Mouse (Mus musculus): ENCODE measurements around the gene Taar7f. TPM values are rescaled to one million over a fixed set of nuclear protein-coding genes. Genes with fewer than 3 reads are reported as not detected.
"Not testable (repeated sequence)": the region's sequence is repeated elsewhere in the genome, so short reads cannot be mapped to it uniquely, and the experiment has no call there.

Gene Taar7f
- total and polyA plus RNA-seq, 3 experiments, result not detected

- no peak for DNase-seq
- Histone ChIP-seq H3K9ac (ENCODE audit: low read depth, low read length) (no peak overlapping the region), H3K79me2 (replicated peaks; ENCODE audit: control insufficient read depth, insufficient read depth, low read length) (no peaks in the 10 kb centered on the region), H3K4me3 (no peak overlapping the region), H3K27me3 (ENCODE audit: control insufficient read depth, insufficient read depth, low read length) (no peaks in the 10 kb centered on the region), H3K4me1 (ENCODE audit: control insufficient read depth, insufficient read depth, low read length) (no peaks in the 10 kb centered on the region), H3K36me3 (ENCODE audit: control insufficient read depth, insufficient read depth, low read length) (no peaks in the 10 kb centered on the region), H3K27ac (no peak overlapping the region)
- intact Hi-C loops (cut with DNase I), result no loop called here
- TF ChIP-seq POLR2A (IDR thresholded peaks at IDR 0.05; ENCODE audit: insufficient read depth, low read depth, low read length), result no peak
- no peak for TF ChIP-seq EP300 (IDR thresholded peaks at IDR 0.05; ENCODE audit: insufficient read depth, low read depth, low read length)
- TF ChIP-seq CTCF (IDR thresholded peaks at IDR 0.05), result no peak
These were observed 18.0 kb upstream of the Taar7f start for GRCm38 (mm10) chr10:24031347-24031746.

DNA sequence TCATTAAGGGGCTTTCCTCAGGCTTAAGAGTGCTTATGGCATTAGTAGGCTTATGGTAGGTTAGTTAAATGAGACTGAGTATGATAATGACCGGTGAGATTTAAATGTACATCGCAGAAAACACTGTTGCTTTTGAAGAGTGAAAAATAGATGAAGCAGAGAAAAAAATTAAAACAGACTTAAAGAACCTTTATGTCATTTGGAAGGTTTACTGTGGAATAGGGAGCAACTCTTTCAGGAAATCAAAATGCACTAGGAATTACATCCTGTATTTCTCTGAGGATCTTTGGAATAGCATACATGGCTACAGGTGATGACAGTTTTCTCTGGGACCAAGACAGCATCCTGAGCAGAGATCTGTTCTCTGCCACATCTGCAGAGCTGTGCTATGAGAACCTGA is 12.0 kb upstream of the Taar7f start, which contains the start of gene Taar7e:
Gene Taar7e, plus strand, starts transcription at position 301 of the 400 bp plus-strand sequence.
- Histone ChIP-seq H3K79me2 (replicated peaks; ENCODE audit: control insufficient read depth, insufficient read depth, low read length) (no peaks in the 10 kb centered on the region), H3K27me3 (ENCODE audit: control insufficient read depth, insufficient read depth, low read length) (no peaks in the 10 kb centered on the region), H3K4me1 (ENCODE audit: control insufficient read depth, insufficient read depth, low read length) (no peaks in the 10 kb centered on the region), H3K36me3 (ENCODE audit: control insufficient read depth, insufficient read depth, low read length) (no peaks in the 10 kb centered on the region), H3K9ac (ENCODE audit: low read depth, low read length) (no peak within 1 kb of the TSS), H3K27ac (no peak within 1 kb of the TSS), H3K4me3 (no peak within 1 kb of the TSS)
- no peak for DNase-seq
- intact Hi-C loops (cut with DNase I), result no loop called here
- no peak for TF ChIP-seq CTCF (IDR thresholded peaks at IDR 0.05)
- TF ChIP-seq EP300 (IDR thresholded peaks at IDR 0.05; ENCODE audit: insufficient read depth, low read depth, low read length), result no peak
- TF ChIP-seq POLR2A (IDR thresholded peaks at IDR 0.05; ENCODE audit: insufficient read depth, low read depth, low read length), result no peak
- WGBS, result 88% methylated on average over 2 of the region's 2 CpGs

DNA sequence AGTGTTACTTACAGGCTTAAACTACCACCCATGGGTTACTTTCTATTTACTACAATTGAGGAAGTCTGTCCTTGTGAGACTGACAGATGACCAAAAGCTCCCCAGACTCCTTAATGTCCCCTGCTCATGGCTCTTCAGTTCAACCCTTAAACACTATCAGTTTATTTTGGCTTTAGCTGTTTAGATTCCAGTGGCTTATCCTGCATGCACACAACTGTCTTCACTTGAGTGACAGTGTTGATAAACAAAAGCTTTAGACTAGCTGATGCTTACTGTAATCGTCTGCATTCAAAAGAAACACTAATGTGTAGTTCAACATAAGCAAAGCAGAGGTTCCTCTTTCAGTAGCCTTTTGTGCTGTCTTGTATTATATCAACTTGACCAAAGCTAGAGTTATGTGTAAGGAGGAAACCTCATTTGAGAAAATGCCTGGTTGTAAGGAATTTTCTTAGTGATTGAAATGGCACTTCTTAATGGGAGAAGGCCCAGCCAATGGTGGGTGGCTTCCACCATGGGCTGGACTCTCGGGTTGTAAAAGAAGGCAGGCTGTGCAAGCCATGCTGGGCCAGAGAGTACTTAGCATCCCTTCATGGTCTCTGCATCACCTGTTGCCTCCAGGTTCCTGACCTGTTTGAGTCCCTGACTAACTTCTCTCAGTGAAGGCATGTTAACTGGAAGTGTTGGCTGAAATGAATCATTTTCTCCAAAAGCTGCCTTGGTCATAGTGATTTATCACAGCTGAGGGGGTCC is 9.0 kb upstream of the Taar7f start:
- DNase-seq, result no peak
- H3K27ac ChIP-seq, result no peak overlapping the region
- WGBS, result 35% methylated on average over 2 of the region's 2 CpGs
- H3K4me1 ChIP-seq (ENCODE audit: control insufficient read depth, insufficient read depth, low read length), result no peaks in the 10 kb centered on the region
- no peak overlapping the region for H3K4me3 ChIP-seq
- H3K36me3 ChIP-seq (ENCODE audit: control insufficient read depth, insufficient read depth, low read length), result no peaks in the 10 kb centered on the region
- H3K9ac ChIP-seq (ENCODE audit: low read depth, low read length), result no peak overlapping the region
- H3K79me2 ChIP-seq (replicated peaks; ENCODE audit: control insufficient read depth, insufficient read depth, low read length), result no peaks in the 10 kb centered on the region
- H3K27me3 ChIP-seq (ENCODE audit: control insufficient read depth, insufficient read depth, low read length), result no peaks in the 10 kb centered on the region
- intact Hi-C loops (cut with DNase I), result no loop called here
- no peak for TF ChIP-seq CTCF (IDR thresholded peaks at IDR 0.05)

DNA sequence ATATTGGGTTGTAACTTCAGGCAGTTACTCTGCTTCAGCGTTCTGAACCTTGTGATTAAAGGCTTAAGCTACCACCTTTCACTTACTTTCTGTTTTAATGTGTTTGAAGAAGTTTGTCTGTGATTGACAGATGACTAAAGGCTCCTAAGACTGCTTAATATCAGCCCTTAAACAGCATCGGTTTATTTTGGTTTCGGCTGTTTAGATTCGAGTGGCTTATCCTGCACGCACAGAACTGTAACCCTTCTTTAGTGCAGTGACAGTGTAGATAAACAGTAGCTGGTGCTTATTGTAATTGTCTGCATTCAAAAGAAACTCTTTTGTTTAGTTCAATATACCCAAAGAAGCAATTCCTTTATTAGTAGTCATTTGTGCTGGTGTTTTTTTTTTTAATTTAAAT is 2.7 kb downstream of the Taar7f start:
- intact Hi-C loops (cut with DNase I), result no loop called here
- Histone ChIP-seq H3K4me3 (no peak overlapping the region), H3K9ac (ENCODE audit: low read depth, low read length) (no peak overlapping the region), H3K79me2 (replicated peaks; ENCODE audit: control insufficient read depth, insufficient read depth, low read length) (no peaks in the 10 kb centered on the region), H3K27ac (no peak overlapping the region), H3K4me1 (ENCODE audit: control insufficient read depth, insufficient read depth, low read length) (no peaks in the 10 kb centered on the region), H3K36me3 (ENCODE audit: control insufficient read depth, insufficient read depth, low read length) (no peaks in the 10 kb centered on the region), H3K27me3 (ENCODE audit: control insufficient read depth, insufficient read depth, low read length) (no peaks in the 10 kb centered on the region)
- TF ChIP-seq EP300 (IDR thresholded peaks at IDR 0.05; ENCODE audit: insufficient read depth, low read depth, low read length), result no peak
- no peak for TF ChIP-seq POLR2A (IDR thresholded peaks at IDR 0.05; ENCODE audit: insufficient read depth, low read depth, low read length)
- TF ChIP-seq CTCF (IDR thresholded peaks at IDR 0.05), result no peak
- no peak for DNase-seq
- 41% methylated on average over 5 of the region's 5 CpGs for whole genome bisulfite sequencing

- intact Hi-C loops (cut with DNase I), result no loop called here
- no peak for DNase-seq
- H3K4me1 ChIP-seq (ENCODE audit: control insufficient read depth, insufficient read depth, low read length), result no peaks in the 10 kb centered on the region
- H3K27ac ChIP-seq, result no peak overlapping the region
- no peak for TF ChIP-seq CTCF (IDR thresholded peaks at IDR 0.05)
- no peak for TF ChIP-seq EP300 (IDR thresholded peaks at IDR 0.05; ENCODE audit: insufficient read depth, low read depth, low read length)
- TF ChIP-seq POLR2A (IDR thresholded peaks at IDR 0.05; ENCODE audit: insufficient read depth, low read depth, low read length), result no peak
- H3K36me3 ChIP-seq (ENCODE audit: control insufficient read depth, insufficient read depth, low read length), result no peaks in the 10 kb centered on the region
- no peak overlapping the region for H3K9ac ChIP-seq (ENCODE audit: low read depth, low read length)
- H3K79me2 ChIP-seq (replicated peaks; ENCODE audit: control insufficient read depth, insufficient read depth, low read length), result no peaks in the 10 kb centered on the region
- WGBS, result 71% methylated on average over 3 of the region's 3 CpGs
- H3K4me3 ChIP-seq, result no peak overlapping the region
- H3K27me3 ChIP-seq (ENCODE audit: control insufficient read depth, insufficient read depth, low read length), result no peaks in the 10 kb centered on the region
These were observed 9.7 kb downstream of the Taar7f start for GRCm38 (mm10) chr10:24058986-24059385.

DNA sequence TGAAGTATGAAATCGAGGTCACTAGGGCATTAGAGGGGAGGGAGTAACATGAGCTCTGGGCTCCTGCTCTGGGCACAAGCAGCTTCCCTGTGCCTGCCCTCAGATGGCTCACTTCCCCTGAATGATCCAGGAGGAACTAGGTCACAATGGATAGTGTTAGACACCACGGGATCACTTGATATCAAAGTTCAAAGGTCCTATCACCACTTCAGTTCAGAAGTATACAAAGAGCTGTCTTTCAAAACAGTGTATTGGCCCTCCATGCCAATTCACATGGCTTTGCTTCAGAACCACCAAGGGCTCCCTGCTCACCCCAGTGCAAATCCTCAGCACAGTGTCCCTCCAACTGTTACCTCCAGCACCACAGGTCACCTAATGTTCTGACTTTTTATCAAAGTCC is 25.4 kb downstream of the Taar7f start:
- intact Hi-C loops (cut with DNase I); H3K27me3 ChIP-seq (ENCODE audit: control insufficient read depth, insufficient read depth, low read length); H3K9ac ChIP-seq (ENCODE audit: low read depth, low read length); H3K79me2 ChIP-seq (replicated peaks; ENCODE audit: control insufficient read depth, insufficient read depth, low read length); H3K4me3 ChIP-seq; H3K27ac ChIP-seq; H3K4me1 ChIP-seq (ENCODE audit: control insufficient read depth, insufficient read depth, low read length); DNase-seq; H3K36me3 ChIP-seq (ENCODE audit: control insufficient read depth, insufficient read depth, low read length): not testable (repeated sequence)
- WGBS, result 31% methylated on average over 2 of the region's 2 CpGs

GRCm38 (mm10) chr10:24076200-24076599 is 26.9 kb downstream of the Taar7f start, which contains the start of gene Taar8a:
Gene Taar8a, plus strand, starts transcription at chr10:24076500.
- H3K36me3 ChIP-seq (ENCODE audit: control insufficient read depth, insufficient read depth, low read length); intact Hi-C loops (cut with DNase I); H3K27me3 ChIP-seq (ENCODE audit: control insufficient read depth, insufficient read depth, low read length); DNase-seq; H3K9ac ChIP-seq (ENCODE audit: low read depth, low read length); H3K4me3 ChIP-seq; H3K79me2 ChIP-seq (replicated peaks; ENCODE audit: control insufficient read depth, insufficient read depth, low read length); H3K4me1 ChIP-seq (ENCODE audit: control insufficient read depth, insufficient read depth, low read length); H3K27ac ChIP-seq: not testable (repeated sequence)
- WGBS, result 85% methylated on average over 2 of the region's 4 CpGs

All from heart, adult 2 months (tissue).